9 mouse cellular contexts compared by ENCODE assay signal in the genomic region with DNA sequence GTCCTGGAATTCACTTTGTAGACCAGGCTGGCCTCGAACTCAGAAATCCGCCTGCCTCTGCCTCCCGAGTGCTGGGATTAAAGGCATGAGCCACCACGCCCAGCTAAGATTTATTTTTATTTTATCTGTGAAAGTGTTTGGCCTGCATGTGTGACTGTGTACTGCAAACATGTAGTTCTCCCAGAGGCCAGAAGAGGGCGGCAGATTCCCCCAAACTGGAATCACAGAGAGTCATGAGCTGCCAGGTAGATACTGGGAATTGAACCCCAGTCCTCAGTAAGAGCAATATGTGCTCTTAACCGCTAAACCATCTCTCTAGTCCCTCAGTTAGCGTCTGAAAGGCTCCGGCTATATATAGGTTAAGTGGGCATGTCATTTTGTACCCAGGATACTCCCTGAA. TPM values are rescaled to one million over a fixed set of nuclear protein-coding genes. Genes with fewer than 3 reads are reported as not detected.
DNase-seq lines count a peak whose midpoint lies in the region; ATAC-seq and TF ChIP-seq lines count a peak whose summit lies in the region.
"Had no signal": no experiment of that assay in that cellular context is flagged by ENCODE, and none has a peak within 500 bp of the region (broad histone marks: within the 10 kb centered on the region; RNA-seq: fewer than 3 reads in every experiment).

No protein-coding gene starts in this region.

- H3K9ac ChIP-seq in liver, embryonic 14.5 days (replicated peaks), result no peak overlapping the region
- H3K9ac ChIP-seq: heart, embryonic 15.5 days had no signal

- H3K4me2 ChIP-seq in liver, embryonic 14.5 days (ENCODE audit: low read depth), result no peak overlapping the region
- H3K4me2 ChIP-seq: heart, embryonic 15.5 days had no signal

- TF ChIP-seq CTCF in layer of hippocampus, adult 2 months (conservative IDR thresholded peaks at IDR 0.05), result peak; percentile 76
- peak; percentile 73 for TF ChIP-seq CTCF in liver, embryonic 14.5 days (IDR thresholded peaks at IDR 0.05; ENCODE audit: low read depth)

- no peaks in the 10 kb centered on the region for H3K36me3 ChIP-seq in liver, embryonic 14.5 days (replicated peaks; ENCODE audit: control insufficient read depth, insufficient read depth, low read depth)
- H3K36me3 ChIP-seq: heart, embryonic 15.5 days had no signal

- peaks cover 5% of the 10 kb centered on the region for H3K27me3 ChIP-seq in liver, embryonic 14.5 days (ENCODE audit: control insufficient read depth, insufficient read depth, low read length)

- no peak for ATAC-seq in liver, embryonic 14.5 days (ENCODE audit: insufficient read depth)
- no peak for ATAC-seq in activated CD4-positive, CD25-positive, alpha-beta regulatory T cell, adult 4 months

- DNase-seq in adrenal gland, postnatal 14 days, result peak; percentile 52
- no peak for DNase-seq in adrenal gland, postnatal 25 days
- peak in 1 of 2 experiments; percentile 43 for DNase-seq in layer of hippocampus, adult 2 months (ENCODE audit: low spot score in 2 of 2)
- DNase-seq in layer of hippocampus, postnatal 36 days, result no peak
- DNase-seq in T-cell, adult 2 months (ENCODE audit: low spot score), result peak; percentile 36
- no peak for DNase-seq in liver, embryonic 14.5 days (ENCODE audit: low read depth in 3 of 3, low spot score in 3 of 3)
- no peak for DNase-seq in frontal cortex, postnatal 25 days (ENCODE audit: low spot score in 2 of 2)

- 32% methylated on average over 8 of the region's 8 CpGs for WGBS in liver, embryonic 14.5 days (ENCODE audit: insufficient replicate concordance)

- no peak for TF ChIP-seq EP300 in liver, embryonic 14.5 days (IDR thresholded peaks at IDR 0.05; ENCODE audit: low read depth)

- H3K9me3 ChIP-seq in liver, embryonic 14.5 days (ENCODE audit: control insufficient read depth, low read length), result no peaks in the 10 kb centered on the region
- H3K9me3 ChIP-seq: heart, embryonic 15.5 days had no signal

- H3K4me1 ChIP-seq in liver, embryonic 14.5 days (replicated peaks; ENCODE audit: control insufficient read depth in 2 of 2, insufficient read depth in 2 of 2, low read length in 1 of 2), result peaks cover 3 to 8% of the 10 kb centered on the region in 2 experiments; a peak in 2 of 4 replicates

- no peak overlapping the region for H3K27ac ChIP-seq in layer of hippocampus, adult 2 months
- no peak overlapping the region for H3K27ac ChIP-seq in liver, embryonic 14.5 days
- H3K27ac ChIP-seq: heart, embryonic 15.5 days had no signal

- no peak overlapping the region for H3K4me3 ChIP-seq in layer of hippocampus, adult 2 months
- no peak overlapping the region for H3K4me3 ChIP-seq in liver, embryonic 14.5 days (ENCODE audit: insufficient read depth in 1 of 2, low read depth in 2 of 2, low read length in 2 of 2)
- H3K4me3 ChIP-seq: heart, embryonic 15.5 days had no signal

RNA-seq across cellular contexts. Expression of a gene that starts 7.4 kb away (rescaled TPM):
- total RNA-seq in adrenal gland, postnatal 14 days (2021), result 2.3 and 3.2 TPM in 2 replicates
- 3.6 and 4.6 TPM in 2 replicates for total RNA-seq in adrenal gland, postnatal 25 days (2021)
- total RNA-seq in layer of hippocampus, adult 2 months (2021), result 1 to 10 TPM; 1.5 to 2.2 TPM
- total RNA-seq in layer of hippocampus, postnatal 36 days (2021), result 1 to 10 TPM; 2.3 to 3.0 TPM
- polyA plus RNA-seq in liver, embryonic 14.5 days (2012; rRNA removed), result 0.48 and 0.77 TPM in 2 replicates
- polyA plus RNA-seq in liver, embryonic 14.5 days (2014; fragmentation: Nextera tagmentation; extraction: Ambion mirVana), result 0.27 and 0.52 TPM in 2 replicates
- polyA plus RNA-seq in activated CD4-positive, CD25-positive, alpha-beta regulatory T cell, adult 4 months (2017; shearing (Covaris generic)), result 1 to 10 TPM; 1.2 to 4.3 TPM

RNA-seq across cellular contexts. Expression of a gene that starts 19.5 kb away (rescaled TPM):
- 1.9 and 2.1 TPM in 2 replicates for total RNA-seq in adrenal gland, postnatal 14 days (2021)
- total RNA-seq in adrenal gland, postnatal 25 days (2021), result 1.3 and 2.1 TPM in 2 replicates
- 10 to 100 TPM; 24.8 TPM for total RNA-seq in layer of hippocampus, adult 2 months (2021)
- total RNA-seq in layer of hippocampus, postnatal 36 days (2021), result 10 to 100 TPM; 22.7 to 23.6 TPM
- 0.07 and 0.12 TPM in 2 replicates for polyA plus RNA-seq in liver, embryonic 14.5 days (2012; rRNA removed)
- polyA plus RNA-seq in liver, embryonic 14.5 days (2014; fragmentation: Nextera tagmentation; extraction: Ambion mirVana), result not detected in 2 replicates
- not detected for polyA plus RNA-seq in activated CD4-positive, CD25-positive, alpha-beta regulatory T cell, adult 4 months (2017; shearing (Covaris generic))
- polyA plus RNA-seq: heart, embryonic 15.5 days had no signal

RNA-seq across cellular contexts. Expression of a gene that starts 26.4 kb away (rescaled TPM):
- total RNA-seq in adrenal gland, postnatal 14 days (2021), result 0.82 TPM in 1 of 2 replicates, not detected in the other
- 1.5 TPM in 1 of 2 replicates, not detected in the other for total RNA-seq in adrenal gland, postnatal 25 days (2021)
- under 1 TPM in 1 of 2 experiments, not detected in 1; 0.90 TPM for total RNA-seq in layer of hippocampus, adult 2 months (2021)
- total RNA-seq in layer of hippocampus, postnatal 36 days (2021), result under 1 TPM; 0.80 to 0.86 TPM
- polyA plus RNA-seq in liver, embryonic 14.5 days (2012; rRNA removed), result 0.19 and 0.26 TPM in 2 replicates
- not detected in 2 replicates for polyA plus RNA-seq in liver, embryonic 14.5 days (2014; fragmentation: Nextera tagmentation; extraction: Ambion mirVana)
- polyA plus RNA-seq in activated CD4-positive, CD25-positive, alpha-beta regulatory T cell, adult 4 months (2017; shearing (Covaris generic)), result not detected

RNA-seq across cellular contexts. Expression of a gene that starts 26.5 kb away (rescaled TPM):
- total RNA-seq in adrenal gland, postnatal 14 days (2021), result 1,201 and 1,373 TPM in 2 replicates
- 373 and 390 TPM in 2 replicates for total RNA-seq in adrenal gland, postnatal 25 days (2021)
- 10 to 100 TPM; 72.9 to 76.6 TPM for total RNA-seq in layer of hippocampus, adult 2 months (2021)
- total RNA-seq in layer of hippocampus, postnatal 36 days (2021), result 10 to 100 TPM; 68.4 to 74.4 TPM
- 79.1 and 116 TPM in 2 replicates for polyA plus RNA-seq in liver, embryonic 14.5 days (2012; rRNA removed)
- 261 and 265 TPM in 2 replicates for polyA plus RNA-seq in liver, embryonic 14.5 days (2014; fragmentation: Nextera tagmentation; extraction: Ambion mirVana)
- polyA plus RNA-seq in activated CD4-positive, CD25-positive, alpha-beta regulatory T cell, adult 4 months (2017; shearing (Covaris generic)), result 100 to 1,000 TPM; 235 to 271 TPM

RNA-seq across cellular contexts. Expression of a gene that starts 29.8 kb away (rescaled TPM):
- total RNA-seq in adrenal gland, postnatal 14 days (2021), result not detected in 2 replicates
- not detected in 2 replicates for total RNA-seq in adrenal gland, postnatal 25 days (2021)
- not detected for total RNA-seq in layer of hippocampus, adult 2 months (2021)
- total RNA-seq in layer of hippocampus, postnatal 36 days (2021), result not detected
- polyA plus RNA-seq in liver, embryonic 14.5 days (2012; rRNA removed), result not detected in 2 replicates
- not detected in 2 replicates for polyA plus RNA-seq in liver, embryonic 14.5 days (2014; fragmentation: Nextera tagmentation; extraction: Ambion mirVana)
- polyA plus RNA-seq in activated CD4-positive, CD25-positive, alpha-beta regulatory T cell, adult 4 months (2017; shearing (Covaris generic)), result 1 to 10 TPM in 1 of 2 experiments, not detected in 1; 1.4 TPM
- polyA plus RNA-seq: heart, embryonic 15.5 days had no signal

Comparison
In these comparisons a context has a peak if more than half of its experiments do, and no peak if none do; other contexts are left out.
1. DNase-seq: peak in adrenal gland, postnatal 14 days (single experiment) and T-cell, adult 2 months (single experiment); none in adrenal gland, postnatal 25 days (single experiment), layer of hippocampus, postnatal 36 days (0 of 2), liver, embryonic 14.5 days (0 of 3) and frontal cortex, postnatal 25 days (0 of 2).